Mouse (Mus musculus) liver, postnatal 0 days (tissue): ENCODE results near the gene Sgo1. TPM values are rescaled to one million over a fixed set of nuclear protein-coding genes. Genes with fewer than 3 reads are reported as not detected.
A peak's percentile ranks its signal among the peaks of the same experiment; 100 is the strongest.

Experiments
- ATAC-seq: fragments of 200-750 bp; cut with Nextera tagmentation; 2 replicates; pipeline ENCODE4 v1.8.0; 2017; ENCODE audit warnings: mild to moderate bottlenecking, moderate library complexity
- DNase-seq: peaks from one replicate; pipeline ENCODE4 v3.0.0-alpha.2; 2016
- H3K27ac ChIP-seq: fragments of 300-500 bp; sonication (generic); 2 replicates; pipeline ENCODE4 v1.5.1; 2014; ENCODE audit warnings: antibody characterized with exemption, moderate library complexity, mild to moderate bottlenecking, low read depth
- H3K27me3 ChIP-seq: fragments of 300-500 bp; sonication (generic); 2 replicates; pipeline ENCODE4 v1.6.1; 2014; ENCODE audit warnings: low read length, control low read depth, mixed read lengths; ENCODE audit not compliant: insufficient read depth
- H3K36me3 ChIP-seq: fragments of 300-500 bp; sonication (generic); replicated peaks from 2 replicates; pipeline ENCODE4 v1.6.1; 2014; ENCODE audit warnings: mild to moderate bottlenecking, control low read depth, low read length, moderate library complexity, mixed read lengths; ENCODE audit not compliant: insufficient read depth
- H3K4me1 ChIP-seq: fragments of 300-500 bp; sonication (generic); 2 replicates; pipeline ENCODE4 v1.6.1; 2014; ENCODE audit warnings: antibody characterized with exemption, mild to moderate bottlenecking, control low read depth; ENCODE audit not compliant: insufficient read depth
- H3K4me2 ChIP-seq: fragments of 300-500 bp; sonication (generic); 2 replicates; pipeline ENCODE4 v1.6.1; 2014; ENCODE audit warnings: low read depth, mild to moderate bottlenecking, low read length, moderate library complexity, mixed read lengths
- H3K4me3 ChIP-seq: fragments of 300-500 bp; sonication (generic); 2 replicates; pipeline ENCODE4 v1.5.1; 2014; ENCODE audit warnings: low read depth, low read length
- H3K9ac ChIP-seq: fragments of 300-500 bp; sonication (generic); replicated peaks from 2 replicates; pipeline ENCODE4 v1.6.1; 2014; ENCODE audit warnings: mild to moderate bottlenecking, moderate library complexity
- H3K9me3 ChIP-seq: fragments of 300-500 bp; sonication (generic); 2 replicates; pipeline ENCODE4 v1.6.1; 2016; ENCODE audit warnings: mild to moderate bottlenecking, control low read depth, low read length, mixed read lengths
- CTCF ChIP-seq: sonication (generic); IDR thresholded peaks from 2 replicates; pipeline ENCODE4 v1.5.1; 2016; ENCODE audit warnings: antibody characterized with exemption, low read depth
- EP300 ChIP-seq: IDR thresholded peaks from 2 replicates; pipeline ENCODE4 v1.6.1; 2016; ENCODE audit warnings: antibody characterized with exemption, low read depth, mild to moderate bottlenecking
- WGBS: fragments of 180-500 bp; shearing (Covaris S2); extraction: QIAGEN DNeasy Blood & Tissue Kit; methylation state at CpG from one replicate; pipeline ENCODE4 v1.1.7; 2014; ENCODE audit not compliant: insufficient replicate concordance; 5-methylcytosine and 5-hydroxymethylcytosine counted together
- polyA plus RNA-seq: library from polyadenylated mRNA; unstranded; fragments of >200 nt; fragmentation: Nextera tagmentation; extraction: Ambion mirVana; gene quantifications from 2 replicates; pipeline ENCODE4 v1.2.1, GENCODE M21; 2015

Gene Sgo1
- polyA plus RNA-seq, 1 experiment from 2014 or later: 24.6 TPM

- no peak for TF ChIP-seq CTCF
- no peak for TF ChIP-seq EP300
- Histone ChIP-seq H3K36me3 (peaks cover 71% of the 10 kb centered on the region), H3K4me1 (no peaks in the 10 kb centered on the region), H3K27ac (no peak overlapping the region), H3K4me3 (no peak overlapping the region), H3K9ac (no peak overlapping the region), H3K27me3 (no peaks in the 10 kb centered on the region), H3K4me2 (no peak overlapping the region), H3K9me3 (no peaks in the 10 kb centered on the region)
- no peak for DNase-seq
- WGBS: 75% methylated on average over 6 of the region's 6 CpGs
- ATAC-seq: no peak
Measured at GRCm38 (mm10) chr17:53656369-53656860, 32.7 kb downstream of the Sgo1 start.

GRCm38 (mm10) chr17:53655959-53656358, 33.2 kb downstream of the Sgo1 start:
- Histone ChIP-seq H3K9ac (no peak overlapping the region), H3K36me3 (peaks cover 67% of the 10 kb centered on the region), H3K27ac (no peak overlapping the region), H3K9me3 (no peaks in the 10 kb centered on the region), H3K4me1 (0 out of 2 replicates have a peak, but pooled peaks cover 2% of the 10 kb centered on the region), H3K27me3 (no peaks in the 10 kb centered on the region), H3K4me2 (no peak overlapping the region), H3K4me3 (no peak overlapping the region)
- no peak for ATAC-seq
- TF ChIP-seq CTCF (no peak), EP300 (no peak)
- DNase-seq: no peak
- WGBS: 83% methylated on average over 2 of the region's 2 CpGs

DNA sequence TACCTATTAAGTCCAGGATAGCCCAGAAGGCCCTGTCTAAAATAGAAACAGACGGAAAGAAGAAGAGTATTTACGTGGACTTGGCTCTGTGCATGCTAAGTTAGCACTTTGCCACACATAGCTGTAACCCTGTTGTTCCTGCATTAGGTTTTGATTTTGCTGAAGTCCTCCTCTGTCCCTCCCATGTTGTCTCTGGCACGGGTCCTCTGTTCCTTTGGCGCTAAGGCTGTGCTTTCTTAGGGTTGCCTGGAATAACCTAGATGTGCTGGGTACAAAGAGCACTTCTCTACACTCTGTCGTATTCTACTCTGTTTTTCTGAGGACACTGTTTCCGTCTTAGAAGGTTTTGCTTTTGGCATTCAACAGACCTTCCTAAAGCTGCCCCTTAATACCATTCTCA, 34.1 kb downstream of the Sgo1 start:
- no peak overlapping the region for H3K4me3 ChIP-seq
- H3K4me2 ChIP-seq: no peak overlapping the region
- peaks cover 59% of the 10 kb centered on the region for H3K36me3 ChIP-seq
- no peaks in the 10 kb centered on the region for H3K27me3 ChIP-seq
- 87% methylated on average over 6 of the region's 6 CpGs for WGBS
- H3K9me3 ChIP-seq: no peaks in the 10 kb centered on the region
- ATAC-seq (no peak), DNase-seq (no peak)
- peaks cover 2% of the 10 kb centered on the region; the same call in 1 of the 2 replicates for H3K4me1 ChIP-seq
- H3K27ac ChIP-seq: no peak overlapping the region
- TF ChIP-seq CTCF (no peak), EP300 (no peak)
- no peak overlapping the region for H3K9ac ChIP-seq

- Histone ChIP-seq H3K4me3 (no peak overlapping the region), H3K27ac (no peak overlapping the region), H3K9ac (no peak overlapping the region), H3K9me3 (no peaks in the 10 kb centered on the region), H3K27me3 (no peaks in the 10 kb centered on the region), H3K4me2 (no peak overlapping the region), H3K4me1 (peaks cover 2% of the 10 kb centered on the region; the same call in 1 of the 2 replicates), H3K36me3 (peaks cover 54% of the 10 kb centered on the region)
- no peak for DNase-seq
- TF ChIP-seq EP300 (no peak), CTCF (no peak)
- no peak for ATAC-seq
- WGBS: 79% methylated on average over 4 of the region's 4 CpGs
Measured at GRCm38 (mm10) chr17:53654596-53654995, 34.5 kb downstream of the Sgo1 start.

DNA sequence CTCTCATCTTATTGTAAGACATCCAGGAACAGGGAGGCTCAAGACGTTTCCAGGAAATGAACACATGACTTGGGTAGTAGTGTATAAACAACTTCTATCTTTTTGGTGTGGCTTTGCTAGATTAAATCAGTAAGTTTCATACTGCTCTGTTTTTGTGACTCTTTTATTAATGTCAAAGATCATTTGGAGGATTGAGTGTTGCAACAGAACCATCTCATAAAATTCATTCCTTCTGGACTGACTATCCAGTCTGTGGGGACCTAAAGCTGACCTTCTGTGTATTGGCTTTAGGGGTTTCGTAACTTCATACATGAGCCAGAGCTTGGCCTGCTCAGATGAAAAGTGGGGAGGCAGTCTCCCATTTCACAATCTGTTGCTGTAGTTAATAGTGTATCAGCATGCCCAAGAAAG, 38.9 kb downstream of the Sgo1 start:
- Histone ChIP-seq H3K9me3 (no peaks in the 10 kb centered on the region), H3K4me2 (no peak overlapping the region), H3K36me3 (peaks cover 39% of the 10 kb centered on the region), H3K4me1 (peaks cover 2% of the 10 kb centered on the region; the same call in 1 of the 2 replicates), H3K4me3 (no peak overlapping the region), H3K27me3 (no peaks in the 10 kb centered on the region), H3K27ac (peak overlapping the region; percentile 37), H3K9ac (no peak overlapping the region)
- TF ChIP-seq EP300 (no peak), CTCF (no peak)
- WGBS: 60% methylated on average over 2 of the region's 2 CpGs
- ATAC-seq (peak; percentile 95), DNase-seq (peak; percentile 15)

DNA sequence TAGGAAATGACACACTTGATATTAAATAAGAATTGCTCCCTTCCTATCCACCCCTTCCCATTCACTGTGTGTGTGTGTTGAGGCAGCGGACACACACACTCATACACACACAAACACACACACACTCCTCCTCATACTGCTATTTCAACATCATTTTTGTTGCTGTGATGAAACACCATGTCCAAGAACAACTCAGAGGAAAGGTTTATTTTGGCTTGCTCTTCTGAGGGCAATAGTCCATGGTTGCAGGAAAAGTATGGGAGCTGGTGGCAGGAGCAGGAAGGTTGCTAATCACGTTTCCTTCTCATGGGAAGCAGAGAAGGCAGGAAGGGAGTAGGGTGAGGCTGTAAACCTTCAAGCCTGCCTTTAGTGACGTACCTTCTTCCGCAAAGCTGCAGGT, 45.8 kb downstream of the Sgo1 start:
- Histone ChIP-seq H3K9ac (no peak overlapping the region), H3K27me3 (no peaks in the 10 kb centered on the region), H3K36me3 (peaks cover 43% of the 10 kb centered on the region), H3K27ac (peak overlapping the region; percentile 76), H3K4me1 (peaks cover 8% of the 10 kb centered on the region; the same call in 1 of the 2 replicates), H3K4me2 (no peak overlapping the region), H3K4me3 (no peak overlapping the region), H3K9me3 (no peaks in the 10 kb centered on the region)
- TF ChIP-seq CTCF (no peak), EP300 (peak; percentile 37; the same call in 1 of the 2 replicates)
- ATAC-seq (peak; percentile 97), DNase-seq (peak; percentile 28)
- 62% methylated on average over 4 of the region's 4 CpGs for WGBS
